Mouse (Mus musculus) heart, postnatal 4 days (tissue): ENCODE measurements around the gene Rab39b. TPM values are rescaled to one million over a fixed set of nuclear protein-coding genes. Genes with fewer than 3 reads are reported as not detected.

Experiments
- DNase-seq: peaks from one replicate; pipeline ENCODE4 v3.0.0; 2021
- total RNA-seq, 2 experiments: library from RNA; stranded (reverse); gene quantifications; 2 replicates each; pipeline ENCODE4 v1.2.3; 2021

Rab39b gene
- total RNA-seq = under 1 TPM; 0.09 to 0.14 TPM

DNA sequence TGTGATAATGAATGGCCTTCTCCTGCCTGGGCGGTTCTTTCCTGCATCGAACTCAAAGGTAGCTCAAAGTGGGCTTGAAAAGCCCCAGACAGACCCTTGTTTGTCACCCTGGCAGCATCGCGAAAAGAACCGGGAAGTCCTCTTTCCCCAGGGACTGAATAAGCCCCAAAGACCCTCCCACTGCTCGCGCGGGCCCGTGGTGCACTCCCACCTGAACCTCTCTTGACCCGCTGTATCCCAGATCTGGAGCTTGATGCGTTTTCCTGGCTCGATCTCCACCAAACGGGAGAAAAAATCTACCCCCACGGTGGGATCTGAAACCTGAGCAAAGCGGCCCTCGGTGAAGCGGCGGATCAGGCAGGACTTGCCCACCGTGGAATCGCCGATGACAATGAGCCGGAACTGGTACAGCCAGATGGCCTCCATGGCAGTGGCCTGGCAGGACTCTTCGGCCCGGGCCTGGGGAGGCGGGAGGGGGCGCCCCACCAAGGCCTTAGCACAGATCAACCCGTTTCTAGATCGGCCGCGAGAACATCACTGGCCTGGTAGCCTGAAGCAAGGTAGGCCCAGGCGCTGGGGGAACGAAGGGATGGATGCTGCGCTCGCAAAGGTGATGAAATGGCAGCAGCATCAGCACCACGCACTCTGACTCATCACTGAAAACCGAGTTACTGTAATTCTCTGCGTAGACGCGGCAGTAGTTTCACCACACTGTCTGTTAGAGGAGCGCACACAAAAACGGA lies at the start of gene Rab39b:
Gene Rab39b, minus strand, starts transcription at position 650 of the 743 bp plus-strand sequence.
- peak; percentile 7 for DNase-seq

DNA sequence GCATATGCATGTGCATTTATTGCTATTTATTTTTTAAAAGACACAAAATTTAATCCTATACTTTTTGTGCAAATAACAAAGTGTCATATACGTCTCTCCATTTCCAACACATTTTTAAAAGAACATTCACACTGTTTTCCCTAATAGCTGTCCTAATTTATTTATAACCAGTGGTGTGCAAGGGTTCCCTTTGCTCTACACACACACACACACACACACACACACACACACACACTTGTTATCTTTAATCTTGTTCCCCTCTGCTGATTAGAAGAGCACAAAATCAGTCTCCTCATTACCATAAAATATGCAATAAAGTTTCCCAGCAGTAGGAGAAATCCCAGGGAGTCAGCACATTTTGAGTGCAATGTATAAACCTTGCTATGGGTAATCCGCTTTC lies 508 bp upstream of the Rab39b start:
- DNase-seq = no peak

Other genes with a start within 250 kb of the Rab39b start
- gene Fundc2, start 195.8 kb downstream of the Rab39b start, total RNA-seq = 100 to 1,000 TPM; 119 to 139 TPM
- gene F8, start 195.6 kb downstream of the Rab39b start, total RNA-seq = 1 to 10 TPM; 1.9 to 2.9 TPM
- gene Cmc4, start 161.6 kb downstream of the Rab39b start, total RNA-seq = 10 to 100 TPM in 1 of 2 experiments, 1 to 10 TPM in 1; 9.9 to 12.5 TPM
- 1 to 10 TPM; 6.0 to 8.1 TPM for gene Mtcp1, start 161.6 kb downstream of the Rab39b start, total RNA-seq
- 10 to 100 TPM; 25.9 to 28.8 TPM for gene Brcc3, start 161.6 kb downstream of the Rab39b start, total RNA-seq
- 10 to 100 TPM; 68.8 to 72.5 TPM for gene Vbp1, start 63.9 kb downstream of the Rab39b start, total RNA-seq